Mouse (Mus musculus): ENCODE measurements around the gene Sqor. TPM values are rescaled to one million over a fixed set of nuclear protein-coding genes. Genes with fewer than 3 reads are reported as not detected.

Gene Sqor
- polyA plus RNA-seq, 1 experiment from 2014 or later, result 8.3 TPM

Other genes starting within 250 kb of the Sqor start
- 13.2 and 19.0 TPM in 2 replicates for gene Gatm, start 153.9 kb upstream of the Sqor start, polyA plus RNA-seq (2014; fragmentation: Nextera tagmentation; extraction: Ambion mirVana)
- gene AA467197, start 128.3 kb upstream of the Sqor start, polyA plus RNA-seq (2014; fragmentation: Nextera tagmentation; extraction: Ambion mirVana), result not detected in 2 replicates
- 10.4 and 10.9 TPM in 2 replicates for gene Slc30a4, start 62.6 kb upstream of the Sqor start, polyA plus RNA-seq (2014; fragmentation: Nextera tagmentation; extraction: Ambion mirVana)
- gene Bloc1s6, start 26.7 kb upstream of the Sqor start, polyA plus RNA-seq (2014; fragmentation: Nextera tagmentation; extraction: Ambion mirVana), result 31.3 and 33.5 TPM in 2 replicates